Mouse (Mus musculus): ENCODE measurements around the gene Rnd1. TPM values are rescaled to one million over a fixed set of nuclear protein-coding genes. Genes with fewer than 3 reads are reported as not detected.

The Rnd1 gene
- polyA plus RNA-seq, 1 experiment from 2014 or later: 16.7 TPM

DNA sequence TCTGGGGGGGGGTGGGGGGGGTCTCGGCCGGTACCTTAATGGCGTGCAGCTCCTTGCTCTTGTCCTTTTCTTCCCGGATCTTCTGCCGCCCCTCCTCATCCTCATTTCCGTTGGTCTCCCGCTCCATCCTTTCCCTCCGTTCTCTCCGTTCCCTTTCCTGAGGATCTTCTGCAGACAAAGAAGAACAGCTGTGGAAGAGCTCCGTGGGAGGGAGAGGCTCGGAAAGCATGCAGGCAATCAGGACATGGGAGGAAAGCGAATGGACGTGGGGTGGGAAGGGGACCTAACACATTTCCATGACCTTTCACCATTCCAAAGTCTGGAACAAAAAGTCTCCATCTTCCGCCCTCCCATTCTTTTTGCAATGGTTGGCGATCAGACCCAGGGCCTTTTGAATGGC is 25.8 kb downstream of the Rnd1 start:
- Histone ChIP-seq H3K4me3 (ENCODE audit: low read length) (no peak overlapping the region), H3K4me1 (ENCODE audit: control insufficient read depth, insufficient read depth, low read depth, low read length) (no peaks in the 10 kb centered on the region), H3K27ac (ENCODE audit: low read depth, low read length) (no peak overlapping the region), H3K27me3 (replicated peaks; ENCODE audit: control insufficient read depth, insufficient read depth, low read length) (no peaks in the 10 kb centered on the region), H3K9me3 (ENCODE audit: control insufficient read depth, low read length) (no peaks in the 10 kb centered on the region), H3K9ac (ENCODE audit: low read depth, low read length) (no peak overlapping the region), H3K4me2 (ENCODE audit: low read length) (no peak overlapping the region), H3K36me3 (ENCODE audit: control insufficient read depth, insufficient read depth, low read length) (peaks cover 69% of the 10 kb centered on the region)
- no peak for ATAC-seq
- WGBS: 89% methylated on average over 15 of the region's 15 CpGs

- Histone ChIP-seq H3K27ac (ENCODE audit: low read depth, low read length) (no peak overlapping the region), H3K9me3 (ENCODE audit: control insufficient read depth, low read length) (no peaks in the 10 kb centered on the region), H3K27me3 (replicated peaks; ENCODE audit: control insufficient read depth, insufficient read depth, low read length) (no peaks in the 10 kb centered on the region), H3K4me2 (ENCODE audit: low read length) (no peak overlapping the region), H3K36me3 (ENCODE audit: control insufficient read depth, insufficient read depth, low read length) (peaks cover 82% of the 10 kb centered on the region), H3K4me3 (ENCODE audit: low read length) (no peak overlapping the region), H3K9ac (ENCODE audit: low read depth, low read length) (no peak overlapping the region), H3K4me1 (ENCODE audit: control insufficient read depth, insufficient read depth, low read depth, low read length) (no peaks in the 10 kb centered on the region)
- ATAC-seq: no peak
- WGBS: 94% methylated on average over 3 of the region's 3 CpGs
Measured at GRCm38 (mm10) chr15:98648071-98648470, 29.2 kb downstream of the Rnd1 start.

- Histone ChIP-seq H3K4me1 (ENCODE audit: control insufficient read depth, insufficient read depth, low read depth, low read length) (no peaks in the 10 kb centered on the region), H3K9ac (ENCODE audit: low read depth, low read length) (no peak overlapping the region), H3K4me2 (ENCODE audit: low read length) (no peak overlapping the region), H3K27me3 (replicated peaks; ENCODE audit: control insufficient read depth, insufficient read depth, low read length) (no peaks in the 10 kb centered on the region), H3K4me3 (ENCODE audit: low read length) (no peak overlapping the region), H3K36me3 (ENCODE audit: control insufficient read depth, insufficient read depth, low read length) (peaks cover 80% of the 10 kb centered on the region), H3K9me3 (ENCODE audit: control insufficient read depth, low read length) (no peaks in the 10 kb centered on the region), H3K27ac (ENCODE audit: low read depth, low read length) (no peak overlapping the region)
- ATAC-seq: no peak
- WGBS: 79% methylated on average over 10 of the region's 10 CpGs
Measured at GRCm38 (mm10) chr15:98647308-98647707, 30.0 kb downstream of the Rnd1 start.

DNA sequence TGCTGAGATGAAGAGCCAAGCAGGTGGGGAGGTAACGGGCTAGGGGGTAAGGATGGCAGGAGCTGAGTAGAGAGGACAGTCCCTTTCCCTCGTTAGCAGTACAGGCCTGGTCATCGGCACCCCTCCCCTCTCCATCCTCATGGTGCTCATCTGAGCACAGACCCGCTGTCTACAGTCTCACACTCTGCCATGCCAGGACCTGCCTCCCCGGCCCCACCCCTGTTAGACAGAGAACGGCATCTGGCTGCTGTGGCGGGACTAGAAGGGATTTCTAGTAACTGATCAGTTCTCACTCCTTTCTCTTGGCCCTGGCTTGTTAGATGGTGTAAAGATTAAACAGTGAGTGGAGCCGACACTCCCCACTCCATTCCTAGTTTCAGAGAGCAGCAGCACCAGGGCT is 30.5 kb downstream of the Rnd1 start:
- Histone ChIP-seq H3K4me1 (ENCODE audit: control insufficient read depth, insufficient read depth, low read depth, low read length) (no peaks in the 10 kb centered on the region), H3K36me3 (ENCODE audit: control insufficient read depth, insufficient read depth, low read length) (peaks cover 77% of the 10 kb centered on the region), H3K4me3 (ENCODE audit: low read length) (no peak overlapping the region), H3K27me3 (replicated peaks; ENCODE audit: control insufficient read depth, insufficient read depth, low read length) (no peaks in the 10 kb centered on the region), H3K27ac (ENCODE audit: low read depth, low read length) (no peak overlapping the region), H3K4me2 (ENCODE audit: low read length) (no peak overlapping the region), H3K9me3 (ENCODE audit: control insufficient read depth, low read length) (no peaks in the 10 kb centered on the region), H3K9ac (ENCODE audit: low read depth, low read length) (no peak overlapping the region)
- peak; percentile 46; the same call in 1 of the 2 replicates for ATAC-seq
- 89% methylated on average over 8 of the region's 8 CpGs for WGBS

- no peak overlapping the region for H3K4me2 ChIP-seq (ENCODE audit: low read length)
- H3K27ac ChIP-seq (ENCODE audit: low read depth, low read length): no peak overlapping the region
- ATAC-seq: no peak
- no peak overlapping the region for H3K9ac ChIP-seq (ENCODE audit: low read depth, low read length)
- no peaks in the 10 kb centered on the region for H3K4me1 ChIP-seq (ENCODE audit: control insufficient read depth, insufficient read depth, low read depth, low read length)
- H3K4me3 ChIP-seq (ENCODE audit: low read length): no peak overlapping the region
- no peaks in the 10 kb centered on the region for H3K9me3 ChIP-seq (ENCODE audit: control insufficient read depth, low read length)
- peaks cover 75% of the 10 kb centered on the region for H3K36me3 ChIP-seq (ENCODE audit: control insufficient read depth, insufficient read depth, low read length)
- H3K27me3 ChIP-seq (replicated peaks; ENCODE audit: control insufficient read depth, insufficient read depth, low read length): no peaks in the 10 kb centered on the region
- 86% methylated on average over 24 of the region's 24 CpGs for WGBS
Measured at GRCm38 (mm10) chr15:98645057-98646026, 31.9 kb downstream of the Rnd1 start.

GRCm38 (mm10) chr15:98644406-98644805 is 32.9 kb downstream of the Rnd1 start:
- WGBS: 92% methylated on average over 12 of the region's 12 CpGs
- Histone ChIP-seq H3K4me1 (ENCODE audit: control insufficient read depth, insufficient read depth, low read depth, low read length) (no peaks in the 10 kb centered on the region), H3K9ac (ENCODE audit: low read depth, low read length) (no peak overlapping the region), H3K9me3 (ENCODE audit: control insufficient read depth, low read length) (no peaks in the 10 kb centered on the region), H3K4me2 (ENCODE audit: low read length) (no peak overlapping the region), H3K27me3 (replicated peaks; ENCODE audit: control insufficient read depth, insufficient read depth, low read length) (no peaks in the 10 kb centered on the region), H3K36me3 (ENCODE audit: control insufficient read depth, insufficient read depth, low read length) (peaks cover 73% of the 10 kb centered on the region), H3K27ac (ENCODE audit: low read depth, low read length) (no peak overlapping the region), H3K4me3 (ENCODE audit: low read length) (no peak overlapping the region)
- no peak for ATAC-seq

DNA sequence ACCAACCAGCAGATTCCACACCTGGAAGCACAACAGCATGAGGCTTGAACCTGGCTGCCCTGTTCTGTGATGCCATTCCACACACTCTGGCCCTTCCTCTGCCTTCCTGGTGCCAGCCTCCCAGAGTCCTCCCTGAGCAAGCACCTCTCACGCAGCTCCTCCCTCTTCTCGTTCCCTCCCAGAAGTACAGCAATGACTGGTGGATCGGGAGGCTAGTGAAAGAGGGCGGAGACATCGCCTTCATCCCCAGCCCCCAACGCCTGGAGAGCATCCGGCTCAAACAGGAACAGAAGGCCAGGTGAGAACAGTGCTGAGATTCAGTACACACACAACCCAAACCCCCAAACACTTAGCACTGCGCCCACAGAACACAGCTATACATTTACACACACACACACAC is 37.1 kb downstream of the Rnd1 start:
- Histone ChIP-seq H3K27ac (ENCODE audit: low read depth, low read length) (no peak overlapping the region), H3K9me3 (ENCODE audit: control insufficient read depth, low read length) (no peaks in the 10 kb centered on the region), H3K27me3 (replicated peaks; ENCODE audit: control insufficient read depth, insufficient read depth, low read length) (no peaks in the 10 kb centered on the region), H3K4me1 (ENCODE audit: control insufficient read depth, insufficient read depth, low read depth, low read length) (peaks cover 24% of the 10 kb centered on the region), H3K4me2 (ENCODE audit: low read length) (no peak overlapping the region), H3K9ac (ENCODE audit: low read depth, low read length) (no peak overlapping the region), H3K4me3 (ENCODE audit: low read length) (no peak overlapping the region), H3K36me3 (ENCODE audit: control insufficient read depth, insufficient read depth, low read length) (peaks cover 40% of the 10 kb centered on the region)
- 44% methylated on average over 8 of the region's 8 CpGs for WGBS
- ATAC-seq: no peak

GRCm38 (mm10) chr15:98637155-98637554 is 40.1 kb downstream of the Rnd1 start:
- no peak for ATAC-seq
- Histone ChIP-seq H3K9me3 (ENCODE audit: control insufficient read depth, low read length) (no peaks in the 10 kb centered on the region), H3K4me1 (ENCODE audit: control insufficient read depth, insufficient read depth, low read depth, low read length) (peaks cover 37% of the 10 kb centered on the region), H3K36me3 (ENCODE audit: control insufficient read depth, insufficient read depth, low read length) (peaks cover 18% of the 10 kb centered on the region), H3K9ac (ENCODE audit: low read depth, low read length) (no peak overlapping the region), H3K4me2 (ENCODE audit: low read length) (peak overlapping the region; percentile 84), H3K4me3 (ENCODE audit: low read length) (no peak overlapping the region), H3K27ac (ENCODE audit: low read depth, low read length) (no peak overlapping the region), H3K27me3 (replicated peaks; ENCODE audit: control insufficient read depth, insufficient read depth, low read length) (no peaks in the 10 kb centered on the region)
- WGBS: 17% methylated on average over 3 of the region's 3 CpGs

DNA sequence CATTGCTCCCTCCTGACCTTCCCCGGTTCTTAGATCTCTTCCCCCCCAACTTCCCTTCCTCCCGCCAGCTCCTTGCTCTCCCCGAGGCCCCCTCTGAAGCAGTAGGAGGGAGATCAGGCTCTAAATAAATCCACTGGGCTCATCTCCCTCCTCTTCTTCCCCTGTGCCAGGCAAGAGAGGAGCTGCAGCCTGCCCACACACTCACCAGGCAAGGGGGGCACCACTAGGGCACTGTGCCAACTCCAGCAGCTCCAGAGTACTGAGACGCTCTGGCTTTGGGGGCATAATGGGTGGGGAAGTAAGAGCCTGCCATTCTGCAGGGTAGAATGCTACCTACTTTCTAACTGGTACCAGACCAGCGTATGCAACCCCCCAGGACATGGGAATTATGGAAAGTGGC is 40.7 kb downstream of the Rnd1 start:
- Histone ChIP-seq H3K36me3 (ENCODE audit: control insufficient read depth, insufficient read depth, low read length) (peaks cover 14% of the 10 kb centered on the region), H3K9me3 (ENCODE audit: control insufficient read depth, low read length) (no peaks in the 10 kb centered on the region), H3K9ac (ENCODE audit: low read depth, low read length) (peak overlapping the region; percentile 91), H3K4me3 (ENCODE audit: low read length) (peak overlapping the region; percentile 75), H3K4me2 (ENCODE audit: low read length) (peak overlapping the region; percentile 84), H3K27me3 (replicated peaks; ENCODE audit: control insufficient read depth, insufficient read depth, low read length) (no peaks in the 10 kb centered on the region), H3K4me1 (ENCODE audit: control insufficient read depth, insufficient read depth, low read depth, low read length) (peaks cover 42% of the 10 kb centered on the region), H3K27ac (ENCODE audit: low read depth, low read length) (no peak overlapping the region)
- 18% methylated on average over 5 of the region's 5 CpGs for WGBS
- ATAC-seq: no peak
